Mouse (Mus musculus) Muller cell, postnatal 12 days (primary cell): ENCODE results near the gene Tesc.

ENCODE experiments used
- DNase-seq: peaks from one replicate; pipeline ENCODE4 v3.0.0-alpha.2; 2015; ENCODE audit errors: inconsistent ontology term

Gene Tesc

GRCm38 (mm10) chr5:118073213-118073773, 45.8 kb downstream of the Tesc start:
- DNase-seq = no peak

GRCm38 (mm10) chr5:118076721-118077592, 49.4 kb downstream of the Tesc start:
- no peak for DNase-seq

- DNase-seq = no peak
Observed at GRCm38 (mm10) chr5:118078550-118078949, 51.0 kb downstream of the Tesc start.

- peak; percentile 87 for DNase-seq
Observed at GRCm38 (mm10) chr5:118079354-118079753, 51.8 kb downstream of the Tesc start.

GRCm38 (mm10) chr5:118079839-118080250, 52.3 kb downstream of the Tesc start:
- no peak for DNase-seq

- no peak for DNase-seq
Observed at GRCm38 (mm10) chr5:118081374-118081949, 53.9 kb downstream of the Tesc start.

- DNase-seq = no peak
Observed at GRCm38 (mm10) chr5:118081996-118082395, 54.5 kb downstream of the Tesc start.

GRCm38 (mm10) chr5:118083060-118083638, 55.6 kb downstream of the Tesc start:
- DNase-seq = peak; percentile 63

- peak; percentile 51 for DNase-seq
Observed at GRCm38 (mm10) chr5:118084171-118084727, 56.7 kb downstream of the Tesc start.

- no peak for DNase-seq
Observed at GRCm38 (mm10) chr5:118085313-118085712, 57.8 kb downstream of the Tesc start.

- DNase-seq = no peak
Observed at GRCm38 (mm10) chr5:118086956-118087355, 59.4 kb downstream of the Tesc start.

- DNase-seq = peak; percentile 95
Observed at GRCm38 (mm10) chr5:118089102-118089501, 61.6 kb downstream of the Tesc start.

- no peak for DNase-seq
Observed at GRCm38 (mm10) chr5:118090101-118090500, 62.6 kb downstream of the Tesc start.

- DNase-seq = no peak
Observed at GRCm38 (mm10) chr5:118090837-118091236, 63.3 kb downstream of the Tesc start.

- DNase-seq = peak; percentile 49
Observed at GRCm38 (mm10) chr5:118093321-118094035, 65.9 kb downstream of the Tesc start.

GRCm38 (mm10) chr5:118095433-118095832, 67.9 kb downstream of the Tesc start:
- no peak for DNase-seq

GRCm38 (mm10) chr5:118095849-118096248, 68.3 kb downstream of the Tesc start:
- no peak for DNase-seq

GRCm38 (mm10) chr5:118096317-118096716, 68.8 kb downstream of the Tesc start:
- DNase-seq = no peak

- no peak for DNase-seq
Observed at GRCm38 (mm10) chr5:118099069-118099869, 71.7 kb downstream of the Tesc start.

GRCm38 (mm10) chr5:118099870-118100478, 72.4 kb downstream of the Tesc start:
- no peak for DNase-seq
